Mouse (Mus musculus) E14TG2a.4 (cell line): Measurements from ENCODE around the gene Pid1.

ENCODE experiments used
- CTCF ChIP-seq: conservative IDR thresholded peaks from 2 replicates; pipeline ENCODE4 v1.5.1; 2014; ENCODE audit warnings: low read length
- NANOG ChIP-seq: IDR thresholded peaks from 2 replicates; pipeline ENCODE4 v1.6.1; 2014; ENCODE audit warnings: borderline replicate concordance, low read length, mixed read lengths

DNA sequence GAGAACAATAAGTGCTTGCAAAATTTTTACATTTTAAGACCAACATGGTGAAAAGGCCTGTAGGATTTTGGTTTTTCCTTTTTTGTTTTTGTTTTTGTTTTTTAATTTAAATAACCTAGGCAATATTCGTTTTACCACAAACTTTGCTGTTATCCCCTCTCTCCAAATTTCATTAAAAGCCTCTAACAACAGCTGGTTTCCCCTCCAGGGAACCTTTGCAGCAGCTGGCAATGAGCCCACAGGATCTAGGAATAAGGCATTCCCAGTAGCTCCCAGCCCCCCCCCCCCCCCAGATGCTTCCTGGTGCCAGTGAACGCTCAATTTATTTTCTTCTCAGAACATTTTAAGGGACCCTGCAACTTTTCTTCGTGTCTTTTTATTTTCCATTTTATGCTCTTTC, 38.7 kb downstream of the Pid1 start:
- TF ChIP-seq CTCF (no peak), NANOG (no peak)
